Mouse (Mus musculus): ENCODE data around the gene Tgfbrap1. TPM values are rescaled to one million over a fixed set of nuclear protein-coding genes. Genes with fewer than 3 reads are reported as not detected.
A peak's percentile ranks its signal among the peaks of the same experiment; 100 is the strongest.

The Tgfbrap1 gene
- total RNA-seq, 2 experiments from 2014 or later: 26.8 to 31.6 TPM

DNA sequence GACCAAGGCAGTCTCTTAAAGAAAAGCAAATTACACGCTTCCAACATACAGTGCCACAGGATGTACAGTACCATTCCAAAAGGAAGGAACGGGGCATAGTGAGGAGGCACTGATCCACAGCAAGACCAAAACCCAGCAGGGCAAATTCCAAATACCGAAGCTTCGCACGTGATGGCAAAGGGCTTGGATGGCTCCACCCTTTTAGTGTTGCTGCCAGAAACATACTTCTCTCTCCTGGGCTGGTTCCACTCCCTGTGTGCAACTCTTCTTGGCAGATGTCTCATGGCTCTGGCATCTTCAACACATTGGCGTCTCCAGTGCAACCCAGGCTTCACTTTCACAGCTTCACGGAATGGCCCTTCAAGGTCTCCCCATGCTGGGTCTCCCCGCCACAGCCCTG, 19.0 kb upstream of the Tgfbrap1 start:
- DNase-seq (ENCODE audit: low spot score in 2 of 2): no peak

DNA sequence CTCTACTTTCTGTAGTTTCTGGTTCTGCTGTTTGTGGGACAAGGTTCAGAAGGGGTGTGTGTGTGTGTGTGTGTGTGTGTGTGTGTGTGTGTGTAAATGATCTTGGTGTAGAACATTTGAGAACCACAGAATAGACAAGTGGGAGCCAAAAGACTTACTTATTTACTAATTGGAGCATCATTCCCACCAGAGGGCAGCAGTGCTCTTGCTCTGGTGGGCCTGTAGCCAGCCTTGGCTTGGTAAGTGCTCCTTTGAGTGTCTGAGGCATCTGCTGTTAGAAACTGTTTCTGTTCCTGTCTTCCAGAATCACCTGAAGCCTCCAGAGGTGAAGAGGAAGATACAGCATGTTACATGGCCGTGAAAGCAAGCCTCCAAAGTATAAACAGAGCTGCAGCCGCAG, 14.4 kb upstream of the Tgfbrap1 start:
- peak in 1 of 2 experiments; percentile 34 for DNase-seq (ENCODE audit: low spot score in 2 of 2)

DNA sequence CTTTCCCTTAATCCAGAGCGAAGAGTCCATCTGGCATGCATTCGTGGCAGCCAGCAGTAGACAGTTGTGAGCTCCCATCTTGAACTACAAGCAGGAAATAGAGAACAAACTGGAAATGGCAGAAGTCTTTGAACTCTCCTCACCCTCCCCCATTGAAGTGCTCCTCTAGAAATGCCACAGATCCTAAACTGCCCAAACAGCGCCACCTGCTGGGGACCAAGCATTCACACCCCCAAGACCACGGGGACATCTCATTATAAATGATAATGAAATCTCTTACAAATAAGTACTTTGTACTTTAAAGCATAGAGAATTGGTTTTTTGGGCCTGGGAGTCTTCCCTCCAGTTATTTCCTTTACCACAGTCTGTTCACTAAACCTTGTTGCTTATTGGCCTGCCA, 12.1 kb upstream of the Tgfbrap1 start:
- peak; percentile 50 to 65 for DNase-seq (ENCODE audit: low spot score in 2 of 2)

DNA sequence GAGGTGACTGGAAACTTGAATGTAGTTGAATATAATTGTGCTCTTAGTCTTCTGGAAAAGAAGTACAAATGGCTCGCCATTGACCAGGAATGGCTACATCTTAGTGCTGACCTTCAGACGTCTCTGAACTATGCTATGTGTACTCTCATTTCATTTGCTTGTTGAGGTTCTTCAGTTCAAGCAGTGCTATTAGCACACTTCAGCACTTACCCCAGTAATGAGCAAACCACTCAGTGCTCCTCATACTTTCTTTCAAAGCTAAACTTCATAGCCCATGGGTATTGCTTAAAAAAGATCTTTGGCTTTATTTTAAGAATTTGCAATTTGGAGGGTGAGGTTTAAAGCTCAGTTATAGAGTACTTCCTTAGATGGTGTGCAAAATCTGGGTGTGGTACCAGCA, 10.3 kb upstream of the Tgfbrap1 start:
- no peak for DNase-seq (ENCODE audit: low spot score in 2 of 2)

DNA sequence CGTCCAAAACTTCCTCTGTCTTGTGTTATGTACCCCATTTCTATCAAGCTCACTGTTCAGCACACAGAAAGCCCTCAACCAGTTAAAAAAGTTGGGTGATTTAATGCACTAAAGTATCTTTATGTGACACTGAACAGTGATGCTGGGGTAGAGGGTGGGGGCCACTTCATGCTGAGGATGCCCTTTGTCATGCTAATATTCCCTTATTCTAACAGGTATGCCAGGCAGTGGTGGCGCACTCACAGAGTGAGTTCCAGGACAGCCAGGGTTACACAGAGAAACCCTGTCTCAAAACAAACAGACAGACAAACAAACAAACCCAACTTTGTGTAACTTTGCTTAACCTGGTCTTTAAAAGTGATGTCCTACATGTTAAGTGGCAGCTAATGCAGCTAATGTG, 4.2 kb downstream of the Tgfbrap1 start:
- no peak for DNase-seq (ENCODE audit: low spot score in 2 of 2)

DNA sequence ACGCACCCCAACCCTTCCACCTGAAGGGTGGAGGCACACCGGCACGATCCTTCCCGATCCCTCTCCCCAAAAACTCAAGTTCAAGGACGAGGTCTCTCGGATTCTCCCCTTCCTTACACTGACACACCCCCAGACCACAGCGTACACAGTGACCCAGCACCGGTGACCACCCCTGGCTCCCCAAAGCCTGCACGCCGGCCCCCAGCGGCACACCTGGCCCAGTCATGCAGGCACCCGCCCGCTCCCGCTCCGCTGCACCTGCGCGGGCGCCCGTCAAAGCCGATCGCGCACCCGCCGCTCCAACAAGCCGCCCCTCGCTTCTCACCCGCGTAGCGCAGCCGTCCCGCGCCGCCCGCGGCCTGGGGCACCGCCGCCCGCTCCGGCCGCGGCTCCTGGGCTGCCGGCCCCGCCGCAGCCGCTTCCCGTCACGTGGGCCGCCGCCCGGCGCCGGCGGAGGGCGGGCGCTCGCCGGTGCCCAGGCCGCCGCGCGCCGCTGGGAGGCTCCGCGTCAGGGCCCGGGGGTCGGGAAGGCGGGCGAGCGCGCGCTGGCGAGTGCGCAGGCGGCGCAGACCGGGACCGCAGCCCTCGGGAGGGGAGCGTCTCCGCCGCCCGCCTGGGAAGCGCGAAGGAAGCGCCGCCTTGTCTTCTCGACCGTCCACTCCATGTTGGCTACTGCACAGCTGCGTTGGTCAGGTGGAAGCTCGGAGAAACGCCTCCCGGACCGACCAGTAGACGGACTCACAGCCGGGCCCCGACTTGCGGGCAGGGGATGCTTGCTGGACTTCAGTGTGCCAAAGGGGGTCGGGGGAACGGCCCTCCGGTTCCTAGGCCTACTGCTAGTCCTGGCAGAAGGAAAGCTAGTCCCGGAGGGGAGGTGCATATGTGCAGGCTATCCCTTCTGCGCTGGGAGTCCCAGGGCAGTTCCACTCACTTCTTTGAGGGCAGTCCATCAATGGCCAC, 6.1 kb downstream of the Tgfbrap1 start:
- DNase-seq (ENCODE audit: low spot score in 2 of 2): peak; percentile 71 to 76

DNA sequence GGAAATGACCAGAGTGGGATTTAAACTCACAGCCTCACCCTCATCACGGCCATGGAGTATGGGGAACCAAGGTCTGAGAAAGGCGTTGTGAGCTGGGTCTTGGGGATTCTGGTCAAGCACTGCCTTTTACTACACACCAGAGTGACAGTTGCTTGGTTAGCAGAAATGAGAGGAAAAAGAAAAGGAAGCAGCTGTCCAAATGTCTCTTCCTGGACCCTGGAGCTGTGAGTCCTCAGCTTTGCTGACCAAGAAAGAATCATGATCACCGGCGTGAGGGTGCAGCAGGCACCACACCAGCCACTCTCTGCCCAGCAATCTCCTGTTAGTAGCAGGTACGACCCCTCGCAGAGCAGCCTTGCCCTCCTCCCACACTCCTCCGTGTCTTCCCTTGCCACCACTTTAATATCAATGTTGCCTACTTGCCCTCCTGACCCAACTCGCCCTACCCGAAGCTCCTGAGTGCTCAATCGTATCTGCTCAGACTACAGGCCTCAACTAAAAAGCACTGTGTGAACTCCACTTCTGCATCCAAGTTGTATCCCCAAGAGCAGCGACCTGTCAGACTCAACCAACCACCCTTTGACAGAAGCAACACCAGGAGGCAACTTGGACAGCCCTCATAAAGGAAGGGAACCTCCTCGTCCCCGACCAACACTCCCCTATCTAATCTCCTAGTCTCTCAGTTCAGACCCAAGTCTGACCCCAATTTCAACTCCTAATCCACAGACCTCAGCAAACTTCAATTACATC, 7.0 kb downstream of the Tgfbrap1 start:
- no peak for DNase-seq (ENCODE audit: low spot score in 2 of 2)

DNA sequence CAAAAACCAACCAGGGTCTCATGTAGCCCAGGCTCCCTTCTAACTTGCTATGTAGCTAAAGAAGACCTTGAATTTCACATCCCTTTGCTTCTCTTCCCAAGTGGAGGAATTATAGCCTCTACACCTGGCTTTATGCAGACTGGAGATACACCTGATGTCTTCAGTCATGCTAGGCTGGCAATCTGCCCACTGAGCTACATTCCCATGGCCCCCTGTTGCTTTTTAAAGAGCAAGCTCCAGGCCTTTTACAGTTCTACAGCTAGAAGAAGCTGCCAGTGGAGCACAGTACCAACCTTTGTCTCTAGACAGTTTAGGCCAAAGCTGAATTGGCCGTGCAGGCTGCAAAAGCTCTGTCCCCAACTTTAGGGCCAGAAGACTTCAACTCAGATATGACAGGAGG, 8.0 kb downstream of the Tgfbrap1 start:
- DNase-seq (ENCODE audit: low spot score in 2 of 2): no peak

DNA sequence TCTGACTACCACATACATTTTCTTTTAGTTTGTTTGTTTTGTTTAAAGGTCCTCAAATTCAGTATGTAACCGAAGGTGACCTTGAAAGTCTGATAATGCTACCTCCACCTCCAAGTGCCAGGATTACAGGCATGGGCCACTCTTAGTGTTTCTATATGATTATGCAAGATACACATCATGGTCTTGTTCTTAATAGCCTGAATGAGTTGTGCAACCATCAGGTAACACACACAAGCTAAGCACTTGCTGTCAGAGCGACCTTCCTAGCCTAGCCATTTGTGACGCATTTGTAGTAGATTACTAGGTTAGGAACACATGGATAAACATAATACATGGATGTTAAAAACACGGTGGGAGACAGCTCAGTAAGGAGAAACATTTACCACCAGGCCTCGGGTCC, 15.5 kb downstream of the Tgfbrap1 start:
- DNase-seq (ENCODE audit: low spot score in 2 of 2): no peak

DNA sequence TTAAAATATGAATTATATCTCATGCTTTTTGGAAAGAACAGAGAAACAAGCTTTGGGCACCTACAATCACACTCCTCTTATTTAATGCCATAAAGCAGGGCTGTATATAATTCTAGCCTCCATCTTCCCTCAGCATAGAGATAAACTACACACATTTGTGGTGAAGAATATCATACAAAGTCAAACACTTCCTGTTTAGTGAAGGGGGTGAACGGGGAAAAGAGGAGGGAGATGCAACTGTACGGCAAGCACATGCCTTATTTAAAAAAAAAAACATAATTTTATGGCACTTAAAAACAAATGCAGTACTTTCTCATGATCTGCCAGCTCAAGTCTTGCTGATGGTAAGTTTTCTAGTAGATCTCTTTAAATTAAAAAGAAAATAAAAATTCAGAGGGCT, 20.3 kb downstream of the Tgfbrap1 start:
- no peak for DNase-seq (ENCODE audit: low spot score in 2 of 2)

DNA sequence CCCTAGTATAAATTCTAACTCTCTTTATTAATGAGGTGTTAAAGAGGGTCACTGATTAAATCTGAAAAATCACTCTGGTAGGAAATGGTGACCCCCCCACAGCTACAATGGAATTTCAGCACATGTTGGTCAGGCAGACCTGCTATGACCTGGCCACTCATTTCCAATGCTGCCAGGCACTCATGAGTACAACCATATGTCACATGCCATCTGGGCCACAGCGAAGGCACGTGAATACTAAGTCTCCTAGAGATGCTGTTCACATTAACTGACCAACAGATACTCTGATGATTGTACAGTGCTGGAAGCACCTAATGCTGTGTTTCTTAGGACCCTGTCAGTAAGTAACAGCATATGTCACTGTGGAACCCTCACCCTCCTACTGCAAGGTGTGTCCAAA, 23.6 kb downstream of the Tgfbrap1 start:
- no peak for DNase-seq (ENCODE audit: low spot score in 2 of 2)

DNA sequence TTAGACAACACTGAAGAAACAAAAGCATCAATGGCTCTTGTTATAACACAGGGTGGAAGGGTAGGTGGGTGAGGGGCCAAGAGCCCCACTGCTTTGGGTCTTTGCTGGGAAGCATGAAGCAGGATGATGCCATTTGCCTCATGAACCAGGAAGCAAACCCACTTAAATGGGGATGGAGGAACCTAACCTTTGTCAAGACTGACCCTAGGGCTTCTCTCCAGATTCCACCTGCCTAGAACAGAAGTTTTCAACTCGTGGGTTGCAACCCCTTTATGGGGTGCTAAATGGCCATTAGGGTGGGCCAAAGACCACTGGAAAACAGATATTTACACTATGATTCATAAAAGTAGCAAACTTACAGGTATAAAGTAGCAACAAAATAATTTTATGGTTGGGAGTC, 25.9 kb downstream of the Tgfbrap1 start:
- no peak for DNase-seq (ENCODE audit: low spot score in 2 of 2)

DNA sequence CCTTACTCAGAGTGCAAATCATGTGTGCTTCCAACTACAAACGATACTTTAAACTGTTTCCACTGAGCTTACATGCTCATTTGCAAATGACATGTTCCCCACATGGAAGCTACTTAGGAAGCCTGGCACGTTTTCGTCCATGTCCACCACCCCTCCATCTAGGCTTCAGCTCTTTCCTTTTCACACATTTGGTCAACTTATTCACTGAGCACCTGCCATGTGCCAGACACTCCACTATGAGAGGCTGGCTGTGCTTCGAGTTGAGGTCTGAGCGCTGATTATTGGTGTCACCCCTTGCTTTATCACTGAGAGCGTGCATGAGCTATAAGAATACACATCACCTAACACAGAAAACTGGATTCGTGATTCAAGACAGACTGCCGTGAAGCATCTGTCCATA, 26.4 kb downstream of the Tgfbrap1 start:
- no peak for DNase-seq (ENCODE audit: low spot score in 2 of 2)

DNA sequence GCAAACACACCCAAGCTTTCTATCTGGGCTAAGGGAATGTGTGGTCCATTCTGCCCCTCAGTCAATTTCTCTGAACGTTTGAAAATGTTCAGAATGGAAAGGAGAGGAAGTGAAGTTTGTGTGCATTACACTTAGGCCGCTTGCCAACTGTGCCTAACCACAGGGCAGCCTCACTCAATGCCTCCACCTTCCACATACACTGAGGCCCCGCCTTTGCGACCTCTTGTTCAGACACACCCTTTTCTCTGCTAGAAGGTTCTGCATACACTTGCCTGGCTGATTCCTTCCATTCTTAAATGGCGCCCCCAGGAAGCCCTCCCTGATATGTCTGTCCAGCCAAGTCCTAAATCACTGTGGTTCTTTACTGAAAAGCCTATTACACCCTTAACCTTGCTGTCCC, 27.7 kb downstream of the Tgfbrap1 start:
- no peak for DNase-seq (ENCODE audit: low spot score in 2 of 2)

DNA sequence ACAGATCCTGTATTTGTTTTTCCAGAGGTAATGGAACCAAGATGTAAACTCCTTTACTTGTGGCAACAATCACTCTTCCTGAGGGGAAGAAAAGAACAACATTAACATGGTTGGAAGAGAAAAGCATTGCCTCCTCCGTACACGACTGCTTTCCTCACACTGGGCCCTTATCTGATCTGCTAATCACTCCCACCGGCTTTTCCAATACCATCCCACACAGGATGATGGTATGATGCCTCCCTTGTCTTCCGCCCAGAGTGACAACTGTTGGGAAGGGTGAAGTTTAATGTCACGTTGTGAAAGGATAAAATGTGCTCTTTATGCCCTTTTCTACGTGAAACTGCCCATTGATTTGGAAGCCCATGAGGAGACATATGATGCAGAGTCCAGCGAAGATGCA, 30.9 kb downstream of the Tgfbrap1 start:
- DNase-seq (ENCODE audit: low spot score in 2 of 2): no peak

DNA sequence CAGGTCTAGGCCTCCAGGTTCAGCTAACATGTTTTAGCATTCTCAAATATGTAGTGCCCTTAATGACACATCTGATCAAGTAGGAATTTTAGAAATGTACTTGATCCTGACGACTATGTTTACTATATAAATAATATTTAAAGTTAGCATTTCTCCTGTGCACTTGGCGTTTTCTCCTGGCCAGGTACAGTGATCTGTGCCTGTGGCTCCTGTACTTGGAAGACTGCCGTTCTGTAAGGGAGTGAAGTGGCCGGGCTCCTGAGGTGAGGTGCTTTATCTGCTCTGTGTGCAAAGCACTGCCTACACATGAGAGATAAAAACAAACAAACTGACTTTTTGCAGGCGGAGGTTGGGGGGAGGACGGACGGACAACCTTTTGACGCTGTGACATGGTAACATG, 31.9 kb downstream of the Tgfbrap1 start:
- DNase-seq (ENCODE audit: low spot score in 2 of 2): no peak

DNA sequence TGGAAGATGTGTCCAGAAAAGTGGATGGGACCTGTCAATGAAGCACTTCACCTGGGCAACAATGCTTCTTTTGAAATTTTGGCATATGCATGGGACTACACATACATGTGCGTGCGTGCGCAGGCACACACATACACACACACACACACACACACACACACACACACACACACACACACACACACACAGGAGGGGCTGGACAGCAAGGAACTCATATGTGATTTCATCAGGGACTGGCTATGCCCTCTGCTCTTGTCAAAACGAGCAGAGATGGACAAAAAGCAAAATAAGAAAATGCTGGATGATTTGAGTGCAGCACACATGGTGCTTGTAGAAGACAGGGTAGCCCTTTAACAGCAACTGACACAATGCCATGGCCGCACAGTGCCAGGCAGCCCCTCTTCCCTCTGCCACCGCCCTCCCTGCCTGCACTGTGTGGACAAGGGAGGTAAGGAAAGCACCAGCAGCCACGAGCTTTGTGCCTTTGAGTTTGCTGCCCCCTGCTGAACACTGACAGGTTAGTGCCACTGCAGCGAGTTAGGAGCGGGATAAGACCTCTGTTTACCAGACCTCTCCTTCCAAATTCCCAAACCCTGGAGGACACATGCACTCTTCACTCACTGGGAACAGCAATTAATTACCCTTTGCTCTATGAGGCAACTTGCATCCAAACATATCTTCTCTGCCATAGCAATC, 32.7 kb downstream of the Tgfbrap1 start:
- DNase-seq (ENCODE audit: low spot score in 2 of 2): peak; percentile 34 to 35

DNA sequence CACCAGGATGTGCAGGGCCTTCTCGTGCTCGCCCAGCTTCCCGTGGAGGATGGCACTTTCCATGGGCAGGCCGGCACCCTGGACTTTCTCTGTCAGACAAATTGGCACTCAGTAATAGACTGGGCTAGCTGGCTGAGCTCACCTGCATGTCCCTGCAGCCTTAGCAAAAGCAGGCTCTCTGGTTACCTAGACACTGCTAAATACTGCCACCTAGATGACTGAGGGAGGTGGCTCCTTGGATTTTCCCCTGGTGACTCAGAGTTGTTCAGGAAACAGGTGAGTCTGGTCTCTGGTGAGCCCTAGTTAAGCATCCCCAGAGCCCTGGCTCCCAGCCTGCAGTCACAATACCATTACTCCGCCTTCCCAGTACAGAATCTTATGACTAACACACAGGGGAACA, 46.5 kb downstream of the Tgfbrap1 start:
- DNase-seq (ENCODE audit: low spot score in 2 of 2): no peak

DNA sequence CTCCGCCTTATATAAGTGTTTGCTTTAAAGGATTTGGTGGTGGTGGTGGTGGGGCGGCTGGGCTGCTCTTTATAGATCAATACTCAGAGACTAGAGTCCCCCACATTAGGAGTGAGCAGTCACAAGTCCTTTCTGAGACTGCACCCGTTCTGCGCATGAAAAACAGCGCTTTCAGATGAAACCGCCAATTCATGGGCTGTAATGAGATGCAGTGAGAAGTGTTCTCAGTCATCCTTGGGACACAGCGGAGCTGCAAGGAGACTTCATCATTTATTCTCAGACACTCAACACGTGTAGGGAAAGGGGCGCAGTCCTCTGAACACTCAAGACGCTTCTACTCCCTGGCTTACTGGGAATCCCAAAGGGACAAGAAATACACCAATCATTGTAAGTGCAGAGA, 50.6 kb downstream of the Tgfbrap1 start:
- no peak for DNase-seq (ENCODE audit: low spot score in 2 of 2)

DNA sequence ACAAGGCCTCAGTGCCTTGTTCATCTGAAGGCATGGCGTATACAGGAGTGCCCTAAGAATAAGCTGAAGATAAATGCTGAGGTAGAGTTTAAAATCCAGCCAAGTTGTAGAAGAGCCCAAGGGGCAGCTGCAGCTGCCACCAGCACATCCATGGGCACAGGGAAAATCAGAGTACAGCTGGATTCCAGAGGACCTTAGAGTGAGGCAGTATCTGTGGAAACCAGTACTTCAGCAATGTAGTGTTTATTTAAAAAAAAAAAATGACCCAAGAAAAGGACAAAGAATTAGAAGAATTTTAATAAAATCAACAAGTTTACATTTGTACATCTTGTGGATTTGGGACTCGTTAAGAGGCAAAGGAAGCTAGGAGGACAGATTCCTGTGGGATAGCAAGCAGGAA, 51.4 kb downstream of the Tgfbrap1 start:
- DNase-seq (ENCODE audit: low spot score in 2 of 2): no peak

DNA sequence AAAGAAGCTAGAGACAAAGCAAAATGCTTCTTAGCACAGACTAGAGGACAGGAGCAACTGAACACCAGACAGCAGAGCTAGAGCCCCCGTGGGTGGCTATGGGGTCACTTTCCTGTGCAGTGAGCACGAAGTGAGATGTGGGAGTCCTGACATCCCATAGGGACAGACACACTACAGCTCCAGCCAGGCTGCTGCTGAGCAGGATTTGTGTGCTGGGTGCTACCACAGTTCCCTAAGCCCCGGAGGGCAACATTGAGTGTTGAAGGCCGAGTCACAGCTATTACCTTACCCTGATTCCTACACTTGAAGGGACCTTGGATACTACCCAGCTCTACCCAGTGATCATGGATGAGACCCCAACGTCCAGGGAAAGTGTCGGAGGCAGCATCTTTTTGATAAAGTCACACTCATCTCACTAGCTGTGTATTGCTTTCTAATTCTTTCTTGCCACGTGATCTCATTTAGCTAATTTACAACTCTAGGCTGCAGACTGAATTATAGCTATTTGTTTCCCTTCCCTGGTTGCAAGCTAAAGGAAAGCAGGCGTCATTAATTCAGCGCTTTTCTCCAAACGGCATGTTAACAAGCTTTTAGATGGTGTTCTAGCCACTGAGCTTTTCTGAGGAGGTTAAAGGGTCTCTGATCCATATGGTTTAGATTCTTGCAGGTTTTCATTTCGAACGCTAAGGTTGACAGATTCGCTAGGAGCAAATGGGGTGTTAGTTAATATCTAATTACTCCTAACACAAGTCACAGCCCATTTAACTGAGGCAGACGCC, 53.0 kb downstream of the Tgfbrap1 start:
- DNase-seq (ENCODE audit: low spot score in 2 of 2): no peak
